Mouse (Mus musculus): ENCODE results near the gene Gm49510.
A peak's percentile ranks its signal among the peaks of the same experiment; 100 is the strongest.

Gene Gm49510

DNA sequence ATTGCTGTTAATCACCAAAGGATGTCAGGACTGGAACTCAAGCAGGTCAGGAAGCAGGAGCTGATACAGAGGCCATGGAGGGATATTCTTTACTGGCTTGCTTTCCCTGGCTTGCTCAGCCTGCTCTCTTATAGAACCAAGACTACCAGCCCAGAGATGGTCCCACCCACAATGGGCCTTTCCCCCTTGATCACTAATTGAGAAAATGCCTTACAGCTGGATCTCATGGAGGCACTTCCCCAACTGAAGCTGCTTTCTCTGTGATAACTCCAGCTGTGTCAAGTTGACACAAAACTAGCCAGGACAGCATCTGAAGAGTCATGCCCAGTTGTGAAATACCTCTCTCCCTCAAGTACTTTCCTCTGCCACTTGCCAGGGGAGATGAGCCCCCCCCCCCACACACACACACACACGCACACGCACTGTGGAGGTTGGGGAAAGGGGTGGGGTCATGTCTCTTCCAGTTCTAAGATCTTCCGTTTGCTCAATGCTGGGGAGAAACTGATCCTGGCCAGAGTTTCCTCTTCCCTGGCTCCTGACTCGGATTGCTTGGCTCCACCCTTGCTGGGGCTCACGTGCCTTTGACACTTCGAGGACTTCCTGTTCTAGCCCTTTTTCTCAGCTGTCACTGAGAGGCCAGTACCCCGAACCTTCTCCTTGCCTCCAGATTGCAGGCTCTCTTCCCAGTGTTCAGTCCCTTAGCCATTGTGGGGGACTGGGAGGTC is 20.5 kb upstream of the Gm49510 start:
- DNase-seq (ENCODE audit: low read depth), result peak; percentile 58

DNA sequence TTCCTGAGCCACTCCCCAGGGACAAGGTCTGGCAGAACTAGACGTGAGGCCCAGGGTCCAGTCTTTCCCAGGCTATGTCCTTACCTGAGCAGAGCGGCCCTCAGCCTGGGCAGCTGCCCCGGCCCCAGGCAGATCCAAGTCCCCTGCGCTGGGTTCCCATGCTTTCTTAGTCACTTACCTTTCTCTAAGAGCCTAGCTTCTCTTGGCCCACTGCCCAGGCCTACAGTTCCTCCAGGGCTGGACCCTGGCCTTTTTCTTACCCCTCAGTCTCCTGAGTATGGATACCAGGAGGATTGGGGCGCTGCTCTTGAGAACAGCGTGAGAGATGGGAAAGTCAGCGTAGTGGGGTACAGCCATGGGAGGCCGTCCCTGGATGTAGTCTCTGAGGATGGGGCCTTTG is 19.0 kb upstream of the Gm49510 start:
- DNase-seq (ENCODE audit: low read depth), result no peak

- peak; percentile 35 for DNase-seq (ENCODE audit: low read depth)
Observed at GRCm38 (mm10) chr15:78881828-78882227, 17.6 kb upstream of the Gm49510 start.

DNA sequence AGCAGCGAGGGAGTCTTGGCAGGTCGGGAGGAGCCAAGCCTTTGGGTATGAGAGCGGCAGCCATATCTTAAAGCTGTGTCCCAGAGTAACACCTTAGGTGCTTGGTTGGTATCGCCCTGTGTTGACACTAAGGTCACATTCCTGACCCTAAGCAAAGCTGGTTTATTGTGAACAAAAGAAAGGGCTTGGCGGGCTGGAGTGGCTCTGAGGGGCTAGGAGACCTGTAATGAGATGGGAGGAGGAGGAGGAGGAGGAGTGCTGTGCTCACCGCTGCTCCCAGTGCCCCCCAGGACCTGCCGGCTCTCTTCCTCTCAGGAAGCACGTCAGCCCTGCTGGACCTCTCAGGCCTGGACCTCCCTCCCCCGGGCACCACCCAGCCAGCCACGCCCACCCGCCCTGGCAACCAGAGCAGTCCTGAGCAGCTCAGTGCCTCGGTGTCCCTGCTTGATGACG is 10.0 kb upstream of the Gm49510 start:
- no peak for DNase-seq (ENCODE audit: low read depth)

GRCm38 (mm10) chr15:78892440-78892839 is 7.0 kb upstream of the Gm49510 start:
- DNase-seq (ENCODE audit: low read depth), result no peak

- DNase-seq (ENCODE audit: low read depth), result peak; percentile 54
Observed at GRCm38 (mm10) chr15:78894726-78895125, 4.7 kb upstream of the Gm49510 start.

DNA sequence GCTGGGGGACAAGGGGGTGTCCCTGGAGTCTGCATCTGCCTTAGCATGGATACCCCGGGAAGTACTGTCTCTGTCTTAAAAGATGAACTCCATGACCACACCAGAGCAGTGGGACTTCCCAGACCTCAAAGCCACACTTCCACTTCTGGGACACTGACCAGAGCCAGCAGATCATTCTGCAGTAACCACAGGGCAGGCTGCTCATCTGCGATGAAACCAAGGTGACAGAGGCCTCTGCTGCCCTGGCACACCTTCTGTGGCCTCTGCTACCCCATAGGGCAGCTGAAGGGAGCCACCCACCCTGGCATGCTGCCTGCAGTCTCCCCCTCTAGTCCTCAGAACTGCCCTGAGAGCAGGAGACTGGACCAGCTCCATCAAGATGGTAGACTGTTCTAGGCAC is 3.7 kb upstream of the Gm49510 start:
- no peak for DNase-seq (ENCODE audit: low read depth)

DNA sequence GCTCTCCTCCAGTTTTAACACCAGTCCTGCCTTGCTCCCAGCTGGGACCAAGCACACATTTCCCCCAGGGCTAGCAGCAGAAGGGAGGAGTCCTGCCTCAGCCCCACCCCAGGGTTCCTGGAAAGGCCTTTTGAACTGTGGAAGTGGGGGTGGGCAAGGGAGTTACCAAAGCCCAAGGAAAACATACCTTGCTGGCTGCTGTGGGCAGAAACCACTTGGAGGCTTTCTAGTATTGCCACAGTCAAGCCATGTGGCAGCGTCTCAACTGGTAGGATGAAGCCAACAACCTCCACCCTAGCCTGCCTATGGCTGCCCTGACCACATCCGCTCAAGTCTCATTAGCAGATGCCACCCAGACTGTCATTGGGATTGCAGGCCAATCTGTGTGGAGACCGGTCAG is 3.3 kb upstream of the Gm49510 start:
- peak; percentile 65 for DNase-seq (ENCODE audit: low read depth)

DNA sequence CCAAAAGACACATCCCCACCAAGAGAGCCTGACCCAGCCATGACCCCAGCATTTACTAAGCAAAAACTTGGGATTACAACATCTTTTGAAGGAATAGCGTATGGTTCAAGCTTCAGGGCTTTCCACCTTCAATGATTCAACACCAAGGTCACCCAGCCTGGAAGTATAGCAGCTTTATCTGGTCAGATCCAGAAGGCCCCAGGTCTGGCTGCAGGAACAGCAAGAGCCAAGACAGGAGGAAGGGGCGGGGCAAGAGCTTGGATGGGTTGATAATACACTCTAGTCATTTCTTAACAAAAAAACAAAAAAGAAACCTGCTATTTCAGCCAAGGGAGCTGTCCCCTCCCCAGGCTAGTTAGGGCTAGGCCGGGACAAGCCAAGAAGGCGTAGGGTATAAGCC is 2.0 kb upstream of the Gm49510 start:
- no peak for DNase-seq (ENCODE audit: low read depth)

DNA sequence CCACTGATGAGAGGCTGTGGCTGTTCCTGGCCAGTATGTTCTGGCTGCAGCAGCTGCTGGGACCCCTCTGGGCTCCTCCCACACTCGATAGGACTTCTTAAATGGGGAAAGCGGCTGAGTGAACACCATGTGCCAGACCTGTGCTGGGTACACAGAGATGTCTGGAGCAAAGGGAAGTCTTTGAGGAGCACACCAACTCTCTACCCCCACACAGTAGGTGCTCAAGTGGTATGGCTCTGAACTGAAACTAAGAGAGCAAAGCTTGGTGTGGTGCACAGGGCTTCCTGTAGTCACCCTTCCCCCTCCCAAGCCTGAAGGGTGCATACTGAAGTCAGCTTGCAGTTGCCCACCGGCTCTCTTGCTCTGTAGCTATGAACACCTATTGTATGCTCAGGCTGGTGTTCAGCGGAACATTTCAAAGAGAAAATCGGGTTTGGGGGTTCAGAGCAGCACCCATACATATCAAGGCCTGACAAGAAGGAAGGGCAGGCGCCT is 913 bp upstream of the Gm49510 start:
- peak; percentile 75 for DNase-seq (ENCODE audit: low read depth)

GRCm38 (mm10) chr15:78899740-78900584 is 495 bp downstream of the Gm49510 start, which contains the start of gene Sh3bp1:
TSS of gene Sh3bp1 (plus strand) at chr15:78899768.
- peak; percentile 80 for DNase-seq (ENCODE audit: low read depth)

GRCm38 (mm10) chr15:78900585-78901421 is 1.3 kb downstream of the Gm49510 start:
- DNase-seq (ENCODE audit: low read depth), result peak; percentile 31

DNA sequence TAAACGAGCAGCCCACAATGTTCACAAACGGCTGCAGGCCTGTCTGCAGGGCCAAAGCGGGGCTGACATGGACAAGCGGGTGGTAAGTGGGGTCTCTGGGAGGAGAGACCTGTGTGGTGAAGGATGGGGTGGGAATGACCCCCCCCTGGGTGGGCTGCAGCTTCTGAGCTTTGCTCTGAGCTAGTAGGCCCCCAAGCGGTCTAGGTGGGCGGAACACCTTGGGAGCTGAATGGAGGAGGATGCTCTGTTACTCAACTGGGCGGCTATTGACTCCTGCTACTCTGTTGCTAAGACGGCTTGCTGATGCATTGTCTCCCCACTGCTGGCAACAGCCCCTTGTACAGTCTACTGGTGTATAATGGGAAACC is 1.9 kb downstream of the Gm49510 start:
- DNase-seq (ENCODE audit: low read depth), result peak; percentile 47

- peak; percentile 92 for DNase-seq (ENCODE audit: low read depth)
Observed at GRCm38 (mm10) chr15:78903243-78903642, 3.8 kb downstream of the Gm49510 start.

- no peak for DNase-seq (ENCODE audit: low read depth)
Observed at GRCm38 (mm10) chr15:78908399-78908798, 8.9 kb downstream of the Gm49510 start.

DNA sequence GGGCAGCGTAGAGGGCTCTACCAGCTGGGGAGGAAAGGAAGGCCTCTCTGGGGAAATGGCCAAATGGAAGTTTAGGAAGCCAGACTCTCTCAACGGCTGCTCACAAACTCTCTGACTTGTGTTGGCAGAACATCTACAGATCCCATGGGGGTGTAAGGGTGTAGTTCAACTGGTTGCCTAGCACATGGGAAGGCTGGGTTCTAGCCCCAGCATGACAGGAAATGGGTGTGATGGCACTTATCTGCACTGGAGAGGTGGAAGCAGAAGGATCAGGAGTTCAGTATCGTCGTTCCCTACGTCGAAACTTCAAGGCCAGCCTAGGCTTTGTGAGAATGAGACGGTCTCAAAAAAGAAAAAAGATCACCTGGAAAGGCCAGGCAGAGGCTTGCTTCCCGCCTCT is 9.5 kb downstream of the Gm49510 start:
- DNase-seq (ENCODE audit: low read depth), result no peak

DNA sequence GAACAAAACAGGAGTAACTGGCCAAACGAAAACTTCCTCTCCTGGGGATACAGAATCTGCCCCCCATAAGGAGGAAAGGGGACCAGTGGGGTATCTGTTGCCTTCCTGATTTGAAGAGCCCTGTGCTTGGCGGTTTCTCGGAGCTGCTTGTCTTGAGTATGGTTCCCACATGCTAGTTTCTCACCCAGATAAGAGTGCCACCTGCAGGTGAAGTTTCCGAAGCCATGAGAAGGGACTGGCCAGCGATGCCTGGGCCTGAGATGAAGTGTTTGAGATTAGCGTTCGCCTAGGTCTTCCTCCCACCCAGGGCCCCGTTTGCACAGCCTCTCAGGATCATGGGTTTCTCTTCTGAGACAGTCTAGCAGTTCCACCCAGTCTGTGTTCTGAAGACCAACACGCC is 12.6 kb downstream of the Gm49510 start:
- peak; percentile 68 for DNase-seq (ENCODE audit: low read depth)

DNA sequence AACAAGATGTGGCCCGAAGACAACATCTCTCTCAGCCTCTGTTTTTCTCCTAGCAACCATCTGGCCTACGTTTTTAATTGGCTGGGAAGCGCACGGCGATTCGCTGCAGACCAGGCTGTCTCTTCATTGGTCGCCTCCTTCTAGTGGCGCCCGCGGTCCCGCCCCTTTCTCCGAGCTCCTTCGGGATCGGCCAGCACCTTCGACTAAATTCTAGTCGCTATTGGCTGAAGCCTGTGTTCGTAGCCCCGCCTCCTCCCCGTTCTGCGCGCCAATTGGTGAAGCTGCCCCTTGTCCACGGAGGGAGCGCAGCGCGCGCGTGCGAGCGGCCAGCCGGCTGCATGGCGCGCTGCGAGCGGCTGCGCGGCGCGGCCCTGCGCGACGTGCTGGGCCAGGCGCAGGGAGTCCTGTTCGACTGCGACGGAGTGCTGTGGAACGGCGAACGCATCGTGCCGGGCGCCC is 14.2 kb downstream of the Gm49510 start, which contains the start of gene Pdxp:
Pdxp (plus strand) TSS at position 288 of the 459 bp plus-strand sequence.
- peak; percentile 97 for DNase-seq (ENCODE audit: low read depth)

DNA sequence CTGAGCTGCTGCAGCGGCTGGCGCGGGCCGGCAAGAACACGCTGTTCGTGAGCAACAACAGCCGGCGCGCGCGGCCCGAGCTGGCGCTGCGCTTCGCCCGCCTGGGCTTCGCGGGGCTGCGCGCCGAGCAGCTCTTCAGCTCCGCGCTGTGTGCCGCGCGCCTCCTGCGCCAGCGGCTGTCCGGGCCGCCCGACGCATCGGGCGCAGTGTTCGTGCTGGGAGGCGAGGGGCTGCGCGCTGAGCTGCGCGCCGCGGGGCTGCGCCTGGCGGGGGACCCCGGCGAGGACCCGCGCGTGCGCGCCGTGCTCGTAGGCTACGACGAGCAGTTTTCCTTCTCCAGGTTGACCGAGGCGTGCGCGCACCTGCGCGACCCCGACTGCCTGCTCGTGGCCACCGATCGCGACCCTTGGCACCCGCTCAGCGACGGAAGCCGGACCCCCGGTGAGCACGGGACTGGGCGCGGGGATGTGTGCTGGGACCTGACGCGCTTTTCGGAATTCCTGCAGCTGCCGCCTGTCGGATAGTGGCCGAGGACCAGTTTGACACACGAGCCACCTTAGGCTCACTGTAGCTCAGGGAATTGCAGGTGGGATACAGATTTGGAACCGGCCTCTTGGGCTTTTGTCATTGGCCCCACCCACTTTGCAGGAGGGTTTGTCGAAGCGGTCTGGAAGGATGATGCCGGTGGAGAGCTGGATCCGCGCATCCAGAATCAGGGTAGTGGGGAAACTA is 14.8 kb downstream of the Gm49510 start:
- peak; percentile 53 for DNase-seq (ENCODE audit: low read depth)

- no peak for DNase-seq (ENCODE audit: low read depth)
Observed at GRCm38 (mm10) chr15:78914823-78915659, 15.6 kb downstream of the Gm49510 start.
